Mouse (Mus musculus) megakaryocyte, embryonic 14.5 days (primary cell): ENCODE data around the gene Ppp6r3.

Source experiments
- FLI1 ChIP-seq: IDR thresholded peaks from 2 replicates; pipeline ENCODE4 v1.6.1; 2012; ENCODE audit warnings: low read length, inconsistent platforms, mixed read lengths
- GATA1 ChIP-seq: IDR thresholded peaks from 3 replicates; pipeline ENCODE4 v1.6.1; 2012; ENCODE audit warnings: mixed read lengths, low read length, inconsistent platforms, borderline replicate concordance

DNA sequence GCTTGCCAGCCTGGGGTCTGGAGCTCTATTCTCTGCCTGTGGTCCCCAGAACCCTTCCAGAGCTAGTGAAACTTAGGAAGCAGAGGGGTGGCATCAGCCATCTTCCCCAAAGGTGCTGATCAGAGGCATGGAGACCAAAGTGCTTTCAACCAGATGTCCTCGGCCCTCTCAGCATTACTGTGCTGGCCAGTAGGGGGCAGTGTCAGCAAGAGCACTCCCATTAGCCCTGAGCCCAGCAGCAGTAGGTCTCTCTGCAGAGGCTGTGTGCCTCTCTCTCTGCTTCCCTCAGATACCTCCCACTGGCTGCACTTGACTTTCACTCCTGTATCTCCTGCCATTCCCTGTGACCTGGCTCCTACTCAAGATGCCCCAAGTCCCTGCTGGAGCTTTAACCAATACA is 11.0 kb upstream of the Ppp6r3 start:
- no peak for TF ChIP-seq GATA1
- no peak for TF ChIP-seq FLI1
